Mouse (Mus musculus): ENCODE results near the gene Rhog.

GRCm38 (mm10) chr7:102253631-102254030, 2.2 kb downstream of the Rhog start:
- TF ChIP-seq POLR2A (IDR thresholded peaks at IDR 0.05; ENCODE audit: borderline replicate concordance, low read depth, low read length): no peak
- no peak for TF ChIP-seq CTCF (IDR thresholded peaks at IDR 0.05; ENCODE audit: low read depth, low read length)
